Mouse (Mus musculus) stomach, embryonic 16.5 days (tissue): ENCODE measurements around the gene Sec14l4. TPM values are rescaled to one million over a fixed set of nuclear protein-coding genes. Genes with fewer than 3 reads are reported as not detected.

Source experiments
- polyA plus RNA-seq: library from polyadenylated mRNA; unstranded; fragments of >200 nt; fragmentation: Nextera tagmentation; extraction: Ambion mirVana; gene quantifications from 2 replicates; pipeline ENCODE4 v1.2.1, GENCODE M21; 2015

Sec14l4 gene
- polyA plus RNA-seq, 1 experiment from 2014 or later = 1.4 TPM

Other genes with a start within 250 kb of the Sec14l4 start
- gene Osbp2, start 167.6 kb upstream of the Sec14l4 start, polyA plus RNA-seq = 0.25 and 0.27 TPM in 2 replicates
- gene 4921536K21Rik, start 136.4 kb upstream of the Sec14l4 start, polyA plus RNA-seq = 0.13 and 0.36 TPM in 2 replicates
- 9.5 and 11.3 TPM in 2 replicates for gene Dusp18, start 136.2 kb upstream of the Sec14l4 start, polyA plus RNA-seq
- 6.4 and 7.9 TPM in 2 replicates for gene Slc35e4, start 116.8 kb upstream of the Sec14l4 start, polyA plus RNA-seq
- gene Tcn2, start 99.3 kb upstream of the Sec14l4 start, polyA plus RNA-seq = 49.9 and 52.4 TPM in 2 replicates
- 73.8 and 79.0 TPM in 2 replicates for gene Pes1, start 67.5 kb upstream of the Sec14l4 start, polyA plus RNA-seq
- gene 4930556J24Rik, start 54.7 kb upstream of the Sec14l4 start, polyA plus RNA-seq = 0.12 and 0.20 TPM in 2 replicates
- gene Gal3st1, start 47.8 kb upstream of the Sec14l4 start, polyA plus RNA-seq = 18.1 and 20.7 TPM in 2 replicates
- 0.15 and 0.49 TPM in 2 replicates for gene Sec14l3, start 33.4 kb downstream of the Sec14l4 start, polyA plus RNA-seq
- gene Mtfp1, start 64.0 kb downstream of the Sec14l4 start, polyA plus RNA-seq = 17.7 and 19.6 TPM in 2 replicates
- gene Sec14l2, start 92.0 kb downstream of the Sec14l4 start, polyA plus RNA-seq = 1.8 and 1.9 TPM in 2 replicates
- 21.7 and 25.6 TPM in 2 replicates for gene Rnf215, start 103.7 kb downstream of the Sec14l4 start, polyA plus RNA-seq
- gene Ccdc157, start 128.8 kb downstream of the Sec14l4 start, polyA plus RNA-seq = 5.7 and 5.8 TPM in 2 replicates
- 40.5 and 41.4 TPM in 2 replicates for gene Sf3a1, start 128.9 kb downstream of the Sec14l4 start, polyA plus RNA-seq
- gene Tbc1d10a, start 155.3 kb downstream of the Sec14l4 start, polyA plus RNA-seq = 36.5 and 36.9 TPM in 2 replicates
- gene Castor1, start 186.8 kb downstream of the Sec14l4 start, polyA plus RNA-seq = 6.0 and 8.7 TPM in 2 replicates
- gene Osm, start 205.0 kb downstream of the Sec14l4 start, polyA plus RNA-seq = 0.14 and 0.32 TPM in 2 replicates
- 1.0 and 1.1 TPM in 2 replicates for gene Lif, start 226.1 kb downstream of the Sec14l4 start, polyA plus RNA-seq